Mouse (Mus musculus): ENCODE results near the gene Gm45521.

DNA sequence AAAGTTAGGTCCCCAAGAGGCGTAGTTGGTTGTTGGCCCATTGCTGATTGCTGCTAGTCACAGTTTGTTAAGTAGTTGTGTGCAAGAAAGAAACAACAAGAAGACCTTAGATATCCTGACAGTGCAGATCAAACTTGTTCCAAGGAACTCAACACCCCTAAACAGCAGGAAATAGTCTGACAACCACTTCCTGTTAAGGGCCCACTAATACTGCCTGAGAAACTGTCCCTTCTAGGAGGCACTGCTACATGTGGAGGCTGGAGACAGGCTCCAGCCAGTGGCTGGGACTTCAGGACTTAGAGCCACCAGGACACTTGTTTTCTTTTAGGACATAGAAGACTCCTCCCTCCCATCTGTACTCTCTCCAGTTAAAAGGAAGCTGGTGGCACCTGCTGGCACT, 20.4 kb downstream of the Gm45521 start:
- TF ChIP-seq CTCF (IDR thresholded peaks at IDR 0.05; ENCODE audit: low read depth, low read length) (no peak), TAL1 (conservative IDR thresholded peaks at IDR 0.05; ENCODE audit: low read depth, low read length) (no peak), GATA1 (IDR thresholded peaks at IDR 0.05; ENCODE audit: borderline replicate concordance, low read length) (no peak)

Data from G1E (cell line).